Mouse (Mus musculus): ENCODE data around the gene Sez6l.

DNA sequence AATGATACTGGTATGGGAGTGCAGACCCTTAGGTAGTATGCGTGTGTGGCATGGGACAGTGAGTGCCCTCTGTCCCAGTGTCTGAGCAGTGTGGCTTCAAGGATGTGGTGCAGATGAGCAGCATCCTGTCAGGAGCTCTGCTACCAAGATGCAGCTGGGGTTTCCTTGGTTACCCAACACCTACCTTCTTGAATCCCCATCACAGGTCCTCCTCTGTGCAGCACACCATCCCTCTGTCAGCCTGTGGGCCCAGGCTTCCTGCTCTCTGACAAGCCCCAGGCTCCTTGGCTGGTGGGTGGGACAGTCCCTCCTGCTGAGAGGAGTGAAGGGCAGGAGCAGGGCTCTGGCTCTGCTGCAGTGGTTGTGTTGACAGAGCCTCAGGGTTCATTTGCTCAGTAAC, 199.6 kb downstream of the Sez6l start:
- TF ChIP-seq CTCF (conservative IDR thresholded peaks at IDR 0.05; ENCODE audit: low read length), result no peak
- no peak for TF ChIP-seq POU5F1 (IDR thresholded peaks at IDR 0.05; ENCODE audit: borderline replicate concordance, low read length)
- TF ChIP-seq NANOG (IDR thresholded peaks at IDR 0.05; ENCODE audit: borderline replicate concordance, low read length), result no peak
